Mouse (Mus musculus): ENCODE results near the gene Cldn3. TPM values are rescaled to one million over a fixed set of nuclear protein-coding genes. Genes with fewer than 3 reads are reported as not detected.
"Not testable (repeated sequence)": the region's sequence is repeated elsewhere in the genome, so short reads cannot be mapped to it uniquely, and the experiment has no call there.

Gene Cldn3
- total RNA-seq, 2 experiments from 2014 or later = 0.81 to 0.82 TPM

DNA sequence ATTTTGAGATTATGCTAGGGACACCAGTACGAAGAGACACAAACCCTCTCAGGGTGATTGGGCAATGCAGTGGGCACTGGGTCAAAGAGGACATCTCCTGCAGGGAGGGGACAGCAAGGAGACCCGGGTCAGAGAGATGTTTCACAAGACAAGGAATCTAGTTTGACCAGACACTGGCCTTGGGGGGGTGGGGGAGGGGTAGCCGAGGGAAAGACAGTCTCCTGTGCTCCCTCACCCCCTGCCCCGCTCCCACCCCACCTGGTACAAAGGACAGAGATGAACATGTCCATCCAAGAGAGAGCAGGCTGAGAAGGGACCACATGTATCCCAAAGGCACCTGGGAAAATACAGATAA is 38.0 kb upstream of the Cldn3 start:
- no peak for TF ChIP-seq CTCF (IDR thresholded peaks at IDR 0.05)
- H3K27ac ChIP-seq = no peak overlapping the region

DNA sequence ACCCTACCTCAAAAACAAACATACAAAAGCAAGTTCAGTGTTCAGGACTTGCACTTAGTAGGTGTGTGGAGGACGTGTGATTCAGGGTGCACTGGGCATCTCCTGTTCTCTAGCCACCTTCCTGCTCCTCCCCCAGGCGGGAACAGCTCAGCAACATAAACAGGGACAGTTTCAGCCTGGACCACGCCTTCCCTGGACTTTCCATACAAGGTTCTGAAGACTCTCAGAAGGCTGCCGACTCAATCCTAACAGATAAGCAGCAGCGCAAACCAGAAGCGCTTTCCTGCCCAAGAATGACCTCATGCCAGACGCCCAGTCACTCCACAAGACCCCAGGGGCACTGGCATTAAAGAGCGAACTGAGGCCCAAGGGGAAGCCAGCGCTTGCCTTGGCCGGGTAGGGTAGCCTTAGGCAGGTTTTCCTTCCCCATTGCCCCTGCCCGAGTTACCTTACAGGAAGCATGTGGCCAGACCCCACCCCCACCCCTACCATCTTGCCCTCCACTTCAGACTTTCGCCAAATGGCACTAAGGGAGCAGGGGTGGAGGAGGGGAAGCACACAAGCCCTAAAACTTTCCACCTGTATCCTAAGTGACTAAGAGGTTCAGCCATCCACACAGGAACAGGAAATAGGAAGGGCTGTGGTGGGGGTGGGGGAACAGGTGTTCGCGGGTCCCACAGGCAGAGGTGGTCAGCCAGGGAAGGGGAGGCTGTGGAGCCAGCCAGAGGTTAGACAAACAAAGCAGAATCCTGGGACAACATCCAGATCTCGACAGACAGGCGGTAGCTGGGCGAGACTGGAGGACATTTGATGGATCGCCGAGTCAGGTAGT is 34.7 kb upstream of the Cldn3 start:
- H3K4me3 ChIP-seq = no peak overlapping the region
- no peak overlapping the region for H3K27ac ChIP-seq
- intact Hi-C loops (cut with DNase I) = no loop called here
- TF ChIP-seq CTCF (IDR thresholded peaks at IDR 0.05) = no peak
- DNase-seq (ENCODE audit: extremely low spot score in 1 of 2, low spot score in 2 of 2) = no peak

More for the DNA sequence above, 38.0 kb upstream of the Cldn3 start:
- H3K4me3 ChIP-seq = no peak overlapping the region
- no peak for DNase-seq (ENCODE audit: extremely low spot score in 1 of 2, low spot score in 2 of 2)
- intact Hi-C loops (cut with DNase I) = no loop called here

DNA sequence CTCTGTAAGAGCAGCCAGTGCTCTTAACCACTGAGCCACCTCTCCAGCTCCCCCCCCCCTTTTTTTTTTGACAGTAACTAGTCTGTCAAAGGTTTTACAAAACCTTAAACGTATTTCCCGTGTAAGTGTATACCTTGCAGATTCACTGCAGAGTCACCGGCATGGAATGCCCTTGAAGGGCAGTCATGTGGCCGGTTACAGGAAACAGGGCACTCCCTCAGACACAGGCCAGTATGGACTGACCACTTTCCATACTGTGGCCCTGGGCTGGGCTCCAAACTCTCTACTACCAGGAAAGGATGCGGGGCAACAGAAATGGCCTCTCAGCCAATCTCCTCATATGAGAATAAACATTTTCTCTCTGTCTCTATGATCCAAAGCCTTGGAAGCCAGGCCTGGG is 30.5 kb upstream of the Cldn3 start:
- intact Hi-C loops (cut with DNase I) = no loop called here
- DNase-seq (ENCODE audit: extremely low spot score in 1 of 2, low spot score in 2 of 2) = no peak
- Histone ChIP-seq H3K27ac (no peak overlapping the region), H3K4me3 (no peak overlapping the region)
- no peak for TF ChIP-seq CTCF (IDR thresholded peaks at IDR 0.05)

DNA sequence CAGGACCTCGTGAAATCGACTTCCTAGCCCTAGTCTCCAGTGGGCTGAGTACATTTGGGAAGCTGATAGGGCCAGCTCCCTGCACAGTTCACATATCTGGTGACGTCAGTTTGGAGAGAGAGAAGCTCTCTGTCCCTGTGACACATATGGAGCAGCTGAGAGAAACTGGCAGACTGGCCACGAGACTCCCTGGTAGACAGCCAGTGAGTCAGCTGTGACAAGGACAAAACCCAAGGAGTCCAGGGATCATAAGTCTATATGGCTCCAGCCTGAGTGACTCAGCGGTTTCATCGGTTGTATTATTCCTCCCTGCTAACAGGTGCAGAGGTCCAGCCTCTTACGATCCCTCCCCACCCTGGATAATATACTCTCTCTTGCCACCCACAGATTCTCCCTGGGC is 26.9 kb upstream of the Cldn3 start:
- H3K27ac ChIP-seq = no peak overlapping the region
- intact Hi-C loops (cut with DNase I) = no loop called here
- TF ChIP-seq CTCF (IDR thresholded peaks at IDR 0.05) = no peak
- H3K4me3 ChIP-seq = no peak overlapping the region
- peak in 1 of 2 experiments; percentile 13 for DNase-seq (ENCODE audit: extremely low spot score in 1 of 2, low spot score in 2 of 2)

DNA sequence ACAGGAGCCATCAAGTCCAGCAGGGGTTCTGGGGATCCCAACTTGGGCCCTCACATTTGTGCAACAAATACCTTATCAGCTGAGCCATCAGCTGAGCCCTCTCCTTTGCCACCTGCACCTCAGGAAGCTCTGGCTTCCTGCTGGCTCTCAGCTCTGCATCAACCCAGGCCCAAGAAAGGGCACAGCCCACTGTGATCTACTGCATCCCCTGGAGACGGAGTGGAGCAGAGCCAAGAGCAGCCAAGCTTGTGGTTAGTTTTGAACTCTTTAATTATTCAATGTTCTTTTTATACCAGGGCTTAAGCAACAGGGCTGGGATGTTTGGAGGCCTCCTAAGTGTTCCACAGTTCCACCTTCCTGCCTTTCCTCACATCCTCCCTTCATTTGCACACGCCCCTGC is 25.6 kb upstream of the Cldn3 start:
- H3K27ac ChIP-seq = no peak overlapping the region
- H3K4me3 ChIP-seq = no peak overlapping the region
- DNase-seq (ENCODE audit: extremely low spot score in 1 of 2, low spot score in 2 of 2) = no peak
- no peak for TF ChIP-seq CTCF (IDR thresholded peaks at IDR 0.05)
- intact Hi-C loops (cut with DNase I) = no loop called here

DNA sequence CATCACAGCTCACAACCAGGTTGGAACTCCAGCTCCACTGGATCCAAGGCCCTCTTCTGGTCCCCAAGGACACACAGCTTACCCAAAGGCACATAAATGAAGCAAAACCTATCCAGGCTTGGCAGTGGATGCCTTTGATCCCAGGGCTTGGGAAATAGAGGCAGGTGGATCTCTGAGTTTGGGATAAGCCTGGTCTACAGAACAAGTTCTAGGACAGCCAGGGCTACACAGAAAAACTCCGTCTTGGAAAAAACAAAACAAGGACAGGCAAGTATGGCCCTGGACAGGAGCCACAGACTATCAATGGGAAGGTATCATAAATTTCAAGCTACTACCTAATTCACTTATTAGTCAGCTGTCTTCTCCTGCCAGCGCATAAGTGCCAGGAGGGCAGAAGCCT is 24.5 kb upstream of the Cldn3 start:
- no peak for TF ChIP-seq CTCF (IDR thresholded peaks at IDR 0.05)
- DNase-seq (ENCODE audit: extremely low spot score in 1 of 2, low spot score in 2 of 2) = no peak
- intact Hi-C loops (cut with DNase I) = no loop called here
- no peak overlapping the region for H3K27ac ChIP-seq
- no peak overlapping the region for H3K4me3 ChIP-seq

DNA sequence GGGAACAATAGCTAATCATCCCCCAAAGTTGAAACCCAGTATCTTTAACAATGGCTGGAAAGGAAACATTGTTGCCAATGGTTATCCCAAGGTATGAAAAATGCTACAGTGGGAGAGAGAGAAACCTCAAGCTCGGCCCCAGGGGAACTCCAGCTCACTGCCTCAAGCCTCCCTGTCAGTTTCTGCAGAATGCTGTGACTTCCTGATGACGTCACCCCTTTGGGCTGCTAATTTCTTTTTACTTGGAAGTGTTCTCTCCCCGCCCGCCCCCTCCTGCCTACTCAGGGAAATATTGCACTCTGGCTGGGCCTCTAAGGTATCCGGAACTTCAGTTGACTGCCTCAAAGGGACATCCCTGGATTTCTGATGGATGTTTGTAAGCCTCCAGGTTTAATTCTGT is 22.5 kb upstream of the Cldn3 start:
- intact Hi-C loops (cut with DNase I) = no loop called here
- TF ChIP-seq CTCF (IDR thresholded peaks at IDR 0.05) = no peak
- DNase-seq (ENCODE audit: extremely low spot score in 1 of 2, low spot score in 2 of 2) = no peak
- no peak overlapping the region for H3K27ac ChIP-seq
- H3K4me3 ChIP-seq = no peak overlapping the region

DNA sequence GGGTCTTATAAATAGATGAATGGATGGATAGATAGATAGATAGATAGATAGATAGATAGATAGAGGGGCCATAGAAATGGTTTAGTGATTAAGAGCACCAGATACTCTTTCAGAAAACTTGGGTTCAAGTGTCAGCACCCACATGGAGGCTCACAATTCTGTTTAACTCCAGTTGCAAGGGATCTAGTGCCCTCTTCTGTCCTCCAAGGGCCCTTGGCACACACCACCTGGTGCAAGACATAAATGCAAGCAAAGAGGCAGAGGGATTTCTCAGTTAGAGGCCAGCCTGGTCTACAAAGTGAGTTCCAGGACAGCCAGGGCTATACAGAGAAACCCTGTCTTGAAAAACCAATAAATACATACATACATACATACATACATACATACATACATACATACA is 21.4 kb upstream of the Cldn3 start:
- H3K27ac ChIP-seq; DNase-seq (ENCODE audit: extremely low spot score in 1 of 2, low spot score in 2 of 2); H3K4me3 ChIP-seq: not testable (repeated sequence)
- intact Hi-C loops (cut with DNase I) = loop anchor here (1.0 to 5.0 kb wide), 2 partner anchors 32 to 57 kb away; partner anchors contain the start of gene Mettl27

DNA sequence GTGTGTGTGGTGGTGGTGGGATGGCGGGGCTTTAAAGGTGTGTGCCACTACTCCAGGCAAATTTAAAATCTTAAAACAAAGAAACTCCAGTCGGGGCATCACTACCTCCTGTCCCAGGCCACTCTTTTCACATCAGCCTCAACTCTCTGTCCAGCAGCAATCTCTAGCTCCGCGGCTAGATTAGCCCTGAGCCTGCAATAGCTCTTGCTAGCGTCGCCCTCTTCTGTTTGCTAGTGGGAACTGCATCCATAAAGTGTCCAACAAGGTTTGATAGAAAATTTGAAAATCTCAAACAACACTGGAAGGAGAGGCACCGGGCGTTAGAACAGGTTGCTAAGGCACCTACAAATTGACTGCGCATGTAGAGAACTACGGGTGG is 20.6 kb upstream of the Cldn3 start:
- Histone ChIP-seq H3K27ac (no peak overlapping the region), H3K4me3 (no peak overlapping the region)
- intact Hi-C loops (cut with DNase I) = loop anchor here (1.0 to 5.0 kb wide), 2 partner anchors 33 to 58 kb away; partner anchors contain the start of gene Mettl27
- peak; percentile 80 for TF ChIP-seq CTCF (IDR thresholded peaks at IDR 0.05)
- DNase-seq (ENCODE audit: extremely low spot score in 1 of 2, low spot score in 2 of 2) = peak; percentile 56 to 73

DNA sequence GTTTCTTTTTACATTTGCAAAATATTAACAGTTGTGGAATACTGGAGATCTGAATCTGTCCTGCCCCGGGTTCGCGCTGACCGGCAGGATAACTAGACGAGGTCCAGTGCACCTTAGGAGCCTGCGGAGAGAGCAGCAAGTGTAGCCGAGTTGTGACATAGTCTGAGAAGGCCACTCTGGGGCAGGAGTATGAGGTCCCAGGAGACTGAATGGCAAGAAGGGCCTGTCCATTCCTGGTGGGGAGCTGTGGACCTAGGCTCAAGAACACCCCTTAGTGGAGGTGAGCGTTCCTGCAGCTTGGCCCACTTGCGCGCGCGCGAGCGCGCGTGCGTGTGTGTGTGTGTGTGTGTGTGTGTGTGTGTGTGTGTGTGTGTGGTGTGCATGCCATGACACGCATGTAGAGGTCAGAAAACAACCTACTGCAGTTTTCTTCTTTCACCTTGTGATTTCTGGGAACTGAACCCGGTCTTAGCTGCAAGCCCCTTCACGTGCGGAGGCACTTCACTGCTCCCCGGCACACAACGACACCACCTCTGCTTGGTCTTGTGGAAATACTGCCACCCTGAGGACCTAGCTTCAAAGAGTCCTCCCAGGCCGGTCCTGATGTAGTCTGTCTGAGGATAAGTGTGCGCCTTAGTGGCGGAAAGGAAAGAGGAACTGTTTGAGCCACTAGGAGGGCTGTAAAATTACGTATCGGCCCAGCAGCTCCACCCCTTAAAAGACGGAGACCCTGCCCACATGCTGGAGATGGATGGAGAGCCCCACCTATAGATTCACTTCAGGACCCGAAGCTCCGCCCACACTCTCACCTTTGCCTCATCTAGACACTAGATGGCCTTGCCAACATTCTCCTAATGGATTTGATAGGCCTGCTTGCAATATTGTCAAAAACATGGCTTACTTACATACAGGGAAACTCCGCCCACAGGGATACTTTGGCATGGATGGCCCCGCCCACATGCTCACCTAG is 19.9 kb upstream of the Cldn3 start:
- peak in 1 of 2 experiments; percentile 18 for DNase-seq (ENCODE audit: extremely low spot score in 1 of 2, low spot score in 2 of 2)
- TF ChIP-seq CTCF (IDR thresholded peaks at IDR 0.05) = no peak; the same call in none of the 2 replicates
- intact Hi-C loops (cut with DNase I) = loop anchor here (1.0 to 5.0 kb wide), 2 partner anchors 34 to 59 kb away; partner anchors contain the start of gene Mettl27
- Histone ChIP-seq H3K4me3 (0 out of 2 replicates have a peak overlapping the region, but pooled peaks have one; percentile 31), H3K27ac (no peak overlapping the region)

DNA sequence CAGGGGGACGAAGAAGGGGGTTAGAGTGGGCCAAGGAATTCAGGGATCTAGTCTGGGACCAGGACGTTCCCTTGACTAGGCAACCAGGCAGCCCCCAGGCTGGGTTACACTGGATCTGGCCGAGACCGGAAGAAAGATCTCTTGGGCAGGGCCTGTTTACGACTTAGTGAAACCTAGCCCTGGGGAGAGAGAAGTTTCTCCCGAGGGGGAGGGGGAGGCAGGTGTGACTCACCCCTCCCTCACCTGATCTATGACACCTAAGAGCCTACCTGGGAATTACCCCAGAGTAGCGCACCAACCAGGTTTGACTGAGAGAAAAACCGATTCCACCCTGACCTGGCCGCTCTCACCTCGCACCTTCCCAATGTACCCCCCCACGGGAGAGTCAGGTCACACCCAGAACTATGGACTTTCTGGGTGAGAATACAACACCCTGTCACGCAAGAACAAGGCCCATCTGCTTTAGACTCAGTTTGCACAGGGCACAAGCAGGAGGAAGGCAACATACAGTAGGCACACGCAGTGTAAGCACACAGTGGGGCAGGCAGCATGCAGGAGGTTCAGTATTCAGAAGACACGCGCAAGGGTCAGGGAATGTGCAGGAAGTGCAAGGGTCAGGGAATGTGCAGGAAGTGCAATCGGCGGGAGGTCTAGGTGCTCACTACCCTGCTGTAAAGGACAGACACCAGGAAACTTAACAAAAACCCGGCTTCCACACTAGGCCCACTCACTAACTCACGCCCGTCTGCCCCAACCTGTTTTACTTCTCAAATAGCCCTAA is 18.7 kb upstream of the Cldn3 start:
- intact Hi-C loops (cut with DNase I) = loop anchor here (5.0 kb wide), 1 partner anchor 35 kb away; the partner anchor contains the start of gene Mettl27
- TF ChIP-seq CTCF (IDR thresholded peaks at IDR 0.05) = no peak
- Histone ChIP-seq H3K27ac (no peak overlapping the region), H3K4me3 (no peak overlapping the region)
- no peak for DNase-seq (ENCODE audit: extremely low spot score in 1 of 2, low spot score in 2 of 2)
